Mouse (Mus musculus) A20 (cell line): ENCODE measurements around the gene Gm8246.
"Not testable (repeated sequence)": the region's sequence is repeated elsewhere in the genome, so short reads cannot be mapped to it uniquely, and the experiment has no call there.

Experiments used
- DNase-seq: peaks from one replicate; pipeline ENCODE4 v3.0.0-alpha.2; 2011; ENCODE audit warnings: low read depth, low spot score

Gm8246 gene

GRCm38 (mm10) chr14:5477730-5478129, at the start of gene Gm8246:
Gene Gm8246 (minus strand): TSS chr14:5477830.
- DNase-seq = not testable (repeated sequence)

- not testable (repeated sequence) for DNase-seq
These were observed 23.7 kb upstream of the Gm8246 start, which contains the start of gene Gm3488 for GRCm38 (mm10) chr14:5501374-5501773. Gene Gm3488 (plus strand): TSS chr14:5501674.

- DNase-seq = not testable (repeated sequence)
These were observed 6.3 kb upstream of the Gm8246 start, which contains the start of gene Gm3187 for GRCm38 (mm10) chr14:5483907-5484306. Gene Gm3187 (plus strand): TSS chr14:5484207.

DNA sequence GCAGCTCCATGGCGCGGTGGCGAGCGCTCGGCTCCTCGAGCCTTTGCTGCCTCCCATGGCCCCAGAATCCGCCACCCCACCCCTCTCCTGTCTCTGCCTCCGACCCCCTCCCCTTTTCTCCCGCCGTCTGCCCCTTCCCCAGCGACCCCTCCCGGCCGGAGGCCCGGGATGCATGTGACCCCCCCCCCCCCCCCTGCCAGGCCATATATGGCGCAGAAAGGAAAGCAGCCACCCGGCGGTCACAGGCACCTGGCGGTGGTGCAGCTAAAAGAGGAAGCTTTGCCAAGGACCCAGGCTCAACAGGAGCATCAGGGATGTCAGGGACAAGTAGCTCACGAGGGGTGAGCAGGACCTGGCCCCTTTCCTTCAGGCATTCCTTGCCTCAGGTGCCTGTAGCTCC, 17.2 kb downstream of the Gm8246 start:
- DNase-seq = not testable (repeated sequence)

- DNase-seq = not testable (repeated sequence)
These were observed 22.3 kb downstream of the Gm8246 start, which contains the start of gene Gm3194 for GRCm38 (mm10) chr14:5455367-5455766. Gene Gm3194 (minus strand): TSS chr14:5455467.
